Mouse (Mus musculus) liver, embryonic 14 days (tissue): ENCODE measurements around the gene S1pr5. TPM values are rescaled to one million over a fixed set of nuclear protein-coding genes. Genes with fewer than 3 reads are reported as not detected.

Source experiments
- polyA plus RNA-seq: library from polyadenylated mRNA; depleted of rRNA; stranded (reverse); fragments of >200 nt; gene quantifications from 2 replicates; pipeline ENCODE4 v1.2.3, GENCODE M21; 2012; rRNA removed

Gene S1pr5
- 0.05 and 0.06 TPM in 2 replicates for polyA plus RNA-seq

DNA sequence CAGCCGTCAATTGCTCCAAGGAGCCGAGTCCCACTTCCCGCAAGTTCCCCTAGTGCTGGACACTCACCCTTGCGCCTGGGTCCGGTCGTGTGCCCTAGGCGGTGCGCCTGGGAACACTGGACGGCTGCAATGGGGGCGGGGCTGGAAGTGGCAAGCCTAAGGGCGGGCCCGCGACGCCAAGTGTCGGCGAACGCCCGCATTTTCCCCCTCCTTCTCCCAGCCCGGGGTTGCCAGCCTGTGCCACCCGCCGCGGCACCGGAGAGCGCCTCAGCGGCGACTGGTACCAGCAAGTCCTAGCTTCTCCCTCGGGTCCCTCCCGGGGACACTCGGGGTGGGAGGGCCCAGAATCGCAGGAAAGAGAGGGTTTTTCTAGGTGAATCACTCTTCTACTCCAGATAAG is at the start of gene S1pr5:
TSS of gene S1pr5 (minus strand) at position 118 of the 400 bp plus-strand sequence.

GRCm38 (mm10) chr9:21291022-21291787 is 43.0 kb upstream of the S1pr5 start, which contains the start of gene Cdkn2d:
Cdkn2d (minus strand) TSS chr9:21291407.

DNA sequence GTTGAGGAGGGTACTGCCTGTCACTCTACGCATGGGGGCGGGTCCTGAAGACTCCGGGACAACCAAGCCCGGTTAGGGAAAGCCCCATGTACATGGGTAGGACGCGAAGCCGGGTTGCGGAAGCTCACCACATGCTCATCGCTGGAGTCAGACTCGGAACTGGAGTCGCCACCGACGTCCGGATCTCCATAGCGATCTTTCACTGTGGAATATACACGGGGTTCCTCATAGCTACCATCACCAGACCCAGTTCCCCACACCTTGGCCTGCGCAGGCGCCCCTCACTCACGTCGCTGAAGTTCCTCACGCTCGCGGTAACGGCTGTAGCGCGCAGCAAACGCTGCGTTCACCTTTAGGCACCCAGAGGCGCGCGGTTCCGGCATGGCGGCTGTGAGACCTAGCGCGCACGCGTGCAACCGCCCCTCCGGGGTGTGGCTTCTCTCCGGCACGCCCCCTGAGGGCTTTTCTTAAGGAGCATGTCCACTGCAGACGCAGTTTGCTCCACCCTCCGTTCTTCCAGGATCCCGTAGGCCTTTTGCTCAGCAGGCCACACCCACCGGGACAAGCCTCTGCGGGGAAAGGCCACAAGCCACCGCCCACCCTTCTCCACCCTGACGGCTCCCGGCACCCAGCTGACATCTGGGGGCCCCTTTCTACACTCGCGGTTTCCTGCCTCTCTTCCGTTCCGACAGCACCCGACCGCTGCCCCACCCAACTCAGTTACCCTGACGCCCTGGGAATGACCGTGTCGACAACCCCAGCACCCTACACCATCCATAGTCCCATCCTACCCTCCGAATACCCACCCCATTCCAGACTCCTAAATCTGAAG is 39.5 kb upstream of the S1pr5 start, which contains the start of gene Kri1:
TSS of gene Kri1 (minus strand) at position 399 of the 832 bp plus-strand sequence.

GRCm38 (mm10) chr9:21265000-21265561 is 16.8 kb upstream of the S1pr5 start, which contains the start of gene Atg4d:
Atg4d (plus strand) TSS chr9:21265293.

GRCm38 (mm10) chr9:21238733-21239464 is 9.3 kb downstream of the S1pr5 start, which contains the start of gene Keap1:
Keap1 (minus strand) TSS chr9:21239361.

Other genes with a start within 250 kb of the S1pr5 start
- gene Mrpl4, start 245.7 kb downstream of the S1pr5 start, polyA plus RNA-seq = 27.2 and 35.9 TPM in 2 replicates
- 6.7 and 7.2 TPM in 2 replicates for gene Icam1, start 232.5 kb downstream of the S1pr5 start, polyA plus RNA-seq
- 55.5 and 64.7 TPM in 2 replicates for gene Icam4, start 219.1 kb downstream of the S1pr5 start, polyA plus RNA-seq
- 0.68 and 0.89 TPM in 2 replicates for gene Icam5, start 216.4 kb downstream of the S1pr5 start, polyA plus RNA-seq
- gene Zglp1, start 181.3 kb downstream of the S1pr5 start, polyA plus RNA-seq = 0.27 and 0.32 TPM in 2 replicates
- gene Gm49373, start 175.3 kb downstream of the S1pr5 start, polyA plus RNA-seq = 0.67 and 0.93 TPM in 2 replicates
- 29.7 and 29.8 TPM in 2 replicates for gene Fdx1l, start 174.8 kb downstream of the S1pr5 start, polyA plus RNA-seq
- 2.7 and 2.9 TPM in 2 replicates for gene Gm38431, start 156.4 kb downstream of the S1pr5 start, polyA plus RNA-seq
- gene Raver1, start 156.4 kb downstream of the S1pr5 start, polyA plus RNA-seq = 17.5 and 22.6 TPM in 2 replicates
- gene Tyk2, start 117.2 kb downstream of the S1pr5 start, polyA plus RNA-seq = 5.0 and 6.0 TPM in 2 replicates
- gene Cdc37, start 98.5 kb downstream of the S1pr5 start, polyA plus RNA-seq = 135 and 139 TPM in 2 replicates
- gene Pde4a, start 82.7 kb downstream of the S1pr5 start, polyA plus RNA-seq = 0.89 and 1.4 TPM in 2 replicates
- gene Keap1, start 9.1 kb downstream of the S1pr5 start, polyA plus RNA-seq = 12.4 and 14.5 TPM in 2 replicates
- 30.6 and 38.4 TPM in 2 replicates for gene Atg4d, start 16.9 kb upstream of the S1pr5 start, polyA plus RNA-seq
- gene Kri1, start 39.5 kb upstream of the S1pr5 start, polyA plus RNA-seq = 20.3 and 23.3 TPM in 2 replicates
- gene Cdkn2d, start 43.0 kb upstream of the S1pr5 start, polyA plus RNA-seq = 59.2 and 67.8 TPM in 2 replicates
- 0.08 and 0.14 TPM in 2 replicates for gene Ap1m2, start 63.9 kb upstream of the S1pr5 start, polyA plus RNA-seq
- gene Slc44a2, start 72.3 kb upstream of the S1pr5 start, polyA plus RNA-seq = 10.5 TPM in 2 replicates
- 28.1 and 29.4 TPM in 2 replicates for gene Ilf3, start 119.4 kb upstream of the S1pr5 start, polyA plus RNA-seq
- 23.1 and 23.5 TPM in 2 replicates for gene Qtrt1, start 163.4 kb upstream of the S1pr5 start, polyA plus RNA-seq
- 30.6 and 33.1 TPM in 2 replicates for gene Dnm2, start 176.5 kb upstream of the S1pr5 start, polyA plus RNA-seq